Comparison of ENCODE assay signal across 9 mouse cellular contexts in genomic region chr2:153107046-153107766, GRCm38 (mm10). TPM values are rescaled to one million over a fixed set of nuclear protein-coding genes. Genes with fewer than 3 reads are reported as not detected.
DNase-seq lines count a peak whose midpoint lies in the region; ATAC-seq and TF ChIP-seq lines count a peak whose summit lies in the region.
"Had no signal": no experiment of that assay in that cellular context is flagged by ENCODE, and none has a peak within 500 bp of the region (broad histone marks: within the 10 kb centered on the region; RNA-seq: fewer than 3 reads in every experiment).

No protein-coding gene starts in this region.

- no peaks in the 10 kb centered on the region for H3K36me3 ChIP-seq in lung, embryonic 16.5 days (ENCODE audit: control insufficient read depth, insufficient read depth, low read length)
- no peaks in the 10 kb centered on the region for H3K36me3 ChIP-seq in forebrain, embryonic 13.5 days (ENCODE audit: poor library complexity, severe bottlenecking)
- no peaks in the 10 kb centered on the region for H3K36me3 ChIP-seq in limb, embryonic 15.5 days
- H3K36me3 ChIP-seq in stomach, embryonic 14.5 days (ENCODE audit: control insufficient read depth, insufficient read depth, low read length), result no peaks in the 10 kb centered on the region

- no peak for TF ChIP-seq CTCF in lung, adult 2 months (IDR thresholded peaks at IDR 0.05; ENCODE audit: insufficient read depth, low read length)

- peaks cover 35% of the 10 kb centered on the region for H3K27me3 ChIP-seq in lung, embryonic 16.5 days (ENCODE audit: control insufficient read depth, insufficient read depth, low read depth, low read length)
- peaks cover 69% of the 10 kb centered on the region for H3K27me3 ChIP-seq in forebrain, embryonic 13.5 days
- H3K27me3 ChIP-seq in limb, embryonic 15.5 days, result peaks cover 66% of the 10 kb centered on the region
- peaks cover 17% of the 10 kb centered on the region; the same call in 1 of the 2 replicates for H3K27me3 ChIP-seq in stomach, embryonic 14.5 days (ENCODE audit: control insufficient read depth, insufficient read depth, low read length)

- TF ChIP-seq POLR2A in lung, adult 2 months (IDR thresholded peaks at IDR 0.05; ENCODE audit: borderline replicate concordance, extremely low read depth, low read depth, low read length), result no peak

- peak overlapping the region; percentile 77 for H3K4me2 ChIP-seq in lung, embryonic 16.5 days (ENCODE audit: low read depth, low read length)
- H3K4me2 ChIP-seq in forebrain, embryonic 13.5 days, result peak overlapping the region; percentile 71
- H3K4me2 ChIP-seq in limb, embryonic 15.5 days, result peak overlapping the region; percentile 81
- peak overlapping the region; percentile 71 for H3K4me2 ChIP-seq in stomach, embryonic 14.5 days (replicated peaks; ENCODE audit: low read depth, low read length)

- peak; percentile 21 for ATAC-seq in lung, embryonic 16.5 days (ENCODE audit: low read depth)
- no peak for ATAC-seq in forebrain, embryonic 13.5 days
- ATAC-seq in limb, embryonic 15.5 days (ENCODE audit: insufficient number of reproducible peaks, low FRiP score, low TSS enrichment, low read depth), result 0 out of 2 replicates have a peak, but pooled peaks have one; percentile 40
- peak; percentile 33; the same call in 1 of the 2 replicates for ATAC-seq in stomach, embryonic 14.5 days (ENCODE audit: insufficient number of reproducible peaks, insufficient read depth, low FRiP score, low read depth)

- H3K4me3 ChIP-seq in lung, embryonic 16.5 days (ENCODE audit: low read length), result peak overlapping the region; percentile 49
- no peak overlapping the region for H3K4me3 ChIP-seq in lung, adult 2 months (replicated peaks; ENCODE audit: extremely low read depth, low read depth, low read length)
- no peak overlapping the region for H3K4me3 ChIP-seq in forebrain, embryonic 13.5 days
- H3K4me3 ChIP-seq in limb, embryonic 15.5 days, result peak overlapping the region; percentile 44
- peak overlapping the region; percentile 37 for H3K4me3 ChIP-seq in stomach, embryonic 14.5 days (ENCODE audit: low read depth, low read length)

- H3K9me3 ChIP-seq in lung, embryonic 16.5 days (ENCODE audit: control insufficient read depth, low read length), result no peaks in the 10 kb centered on the region
- no peaks in the 10 kb centered on the region for H3K9me3 ChIP-seq in forebrain, embryonic 13.5 days (replicated peaks)
- H3K9me3 ChIP-seq in limb, embryonic 15.5 days, result no peaks in the 10 kb centered on the region
- H3K9me3 ChIP-seq in stomach, embryonic 14.5 days (ENCODE audit: control insufficient read depth, low read depth, low read length), result no peaks in the 10 kb centered on the region

- H3K9ac ChIP-seq in lung, embryonic 16.5 days (ENCODE audit: low read length), result peak overlapping the region; percentile 34; the same call in 1 of the 2 replicates
- no peak overlapping the region for H3K9ac ChIP-seq in forebrain, embryonic 13.5 days
- no peak overlapping the region for H3K9ac ChIP-seq in limb, embryonic 15.5 days
- no peak overlapping the region for H3K9ac ChIP-seq in stomach, embryonic 14.5 days (replicated peaks; ENCODE audit: low read depth, low read length)

- peaks cover 9% of the 10 kb centered on the region; the same call in 1 of the 2 replicates for H3K4me1 ChIP-seq in lung, embryonic 16.5 days (replicated peaks; ENCODE audit: control insufficient read depth, insufficient read depth, low read length)
- no peaks in the 10 kb centered on the region for H3K4me1 ChIP-seq in lung, adult 2 months (ENCODE audit: control insufficient read depth, insufficient read depth, low read length)
- peaks cover 16% of the 10 kb centered on the region for H3K4me1 ChIP-seq in forebrain, embryonic 13.5 days
- H3K4me1 ChIP-seq in limb, embryonic 15.5 days, result peaks cover 8% of the 10 kb centered on the region
- peaks cover 8% of the 10 kb centered on the region; the same call in 1 of the 2 replicates for H3K4me1 ChIP-seq in stomach, embryonic 14.5 days (ENCODE audit: control insufficient read depth, insufficient read depth, low read length)

- H3K27ac ChIP-seq in lung, embryonic 16.5 days (ENCODE audit: low read length), result no peak overlapping the region
- no peak overlapping the region for H3K27ac ChIP-seq in forebrain, embryonic 13.5 days
- H3K27ac ChIP-seq in limb, embryonic 15.5 days, result no peak overlapping the region
- no peak overlapping the region for H3K27ac ChIP-seq in stomach, embryonic 14.5 days (ENCODE audit: low read length)
- H3K27ac ChIP-seq: macrophage had no signal

- 31% methylated on average over 23 of the region's 23 CpGs for WGBS in lung, embryonic 16.5 days
- 41% methylated on average over 23 of the region's 23 CpGs for WGBS in lung, adult 2 months
- WGBS in forebrain, embryonic 13.5 days, result 30% methylated on average over 23 of the region's 23 CpGs
- WGBS in limb, embryonic 15.5 days, result 32% methylated on average over 23 of the region's 23 CpGs
- 33% methylated on average over 23 of the region's 23 CpGs for WGBS in stomach, embryonic 14.5 days

- DNase-seq in lung, adult 2 months, result no peak
- DNase-seq in spleen, postnatal 36 days (ENCODE audit: low spot score in 2 of 2), result no peak
- no peak for DNase-seq in cerebellum, adult 8-10 months
- DNase-seq in cerebellum, adult 11-12 months, result no peak

RNA-seq across cellular contexts. Expression of gene Hck, which starts 1.1 kb away (rescaled TPM):
- polyA plus RNA-seq in lung, embryonic 16.5 days (2015; fragmentation: Nextera tagmentation; extraction: Ambion mirVana), result 4.5 and 6.9 TPM in 2 replicates
- polyA plus RNA-seq in lung, adult 2 months (2012; rRNA removed), result 45.0 and 52.8 TPM in 2 replicates
- polyA plus RNA-seq in forebrain, embryonic 13.5 days (2015; fragmentation: Nextera tagmentation; extraction: Ambion mirVana), result 0.91 and 1.1 TPM in 2 replicates
- 10.6 and 14.5 TPM in 2 replicates for polyA plus RNA-seq in limb, embryonic 15.5 days (2015; fragmentation: Nextera tagmentation; extraction: Ambion mirVana)
- polyA plus RNA-seq in stomach, embryonic 14.5 days (2014; fragmentation: Nextera tagmentation; extraction: Ambion mirVana), result 4.3 and 4.9 TPM in 2 replicates

RNA-seq across cellular contexts. Expression of gene Ccm2l, which starts 41.5 kb away (rescaled TPM):
- polyA plus RNA-seq in lung, embryonic 16.5 days (2015; fragmentation: Nextera tagmentation; extraction: Ambion mirVana), result 2.8 and 3.5 TPM in 2 replicates
- 164 and 177 TPM in 2 replicates for polyA plus RNA-seq in lung, adult 2 months (2012; rRNA removed)
- 0.58 and 0.72 TPM in 2 replicates for polyA plus RNA-seq in forebrain, embryonic 13.5 days (2015; fragmentation: Nextera tagmentation; extraction: Ambion mirVana)
- 1.8 and 2.3 TPM in 2 replicates for polyA plus RNA-seq in limb, embryonic 15.5 days (2015; fragmentation: Nextera tagmentation; extraction: Ambion mirVana)
- polyA plus RNA-seq in stomach, embryonic 14.5 days (2014; fragmentation: Nextera tagmentation; extraction: Ambion mirVana), result 1.7 and 2.3 TPM in 2 replicates
- polyA plus RNA-seq: macrophage had no signal

RNA-seq across cellular contexts. Expression of gene Tm9sf4, which starts 53.9 kb away (rescaled TPM):
- polyA plus RNA-seq in lung, embryonic 16.5 days (2015; fragmentation: Nextera tagmentation; extraction: Ambion mirVana), result 74.9 and 79.0 TPM in 2 replicates
- polyA plus RNA-seq in lung, adult 2 months (2012; rRNA removed), result 32.7 and 45.8 TPM in 2 replicates
- polyA plus RNA-seq in forebrain, embryonic 13.5 days (2015; fragmentation: Nextera tagmentation; extraction: Ambion mirVana), result 59.4 and 65.7 TPM in 2 replicates
- 92.6 and 101 TPM in 2 replicates for polyA plus RNA-seq in limb, embryonic 15.5 days (2015; fragmentation: Nextera tagmentation; extraction: Ambion mirVana)
- polyA plus RNA-seq in stomach, embryonic 14.5 days (2014; fragmentation: Nextera tagmentation; extraction: Ambion mirVana), result 92.1 and 111 TPM in 2 replicates

Comparison
In these comparisons a context has a peak if more than half of its experiments do, and no peak if none do; other contexts are left out.
1. H3K4me3 ChIP-seq: peak in lung, embryonic 16.5 days (single experiment), limb, embryonic 15.5 days (single experiment) and stomach, embryonic 14.5 days (single experiment); none in lung, adult 2 months (single experiment) and forebrain, embryonic 13.5 days (single experiment).
2. RNA of gene Ccm2l, which starts 41.5 kb away (polyA plus RNA-seq): 164 to 177 TPM in lung, adult 2 months; 2.8 to 3.5 TPM in lung, embryonic 16.5 days, 1.7 to 2.3 TPM in stomach, embryonic 14.5 days, 1.8 to 2.3 TPM in limb, embryonic 15.5 days and 0.58 to 0.72 TPM in forebrain, embryonic 13.5 days; every median in the first group is over 10 times any median in the second.
3. Peak in every context shown above with its lines, with median percentiles within 50 percentile points of each other: H3K4me2 ChIP-seq.